Mouse (Mus musculus) lung, embryonic 16.5 days (tissue): ENCODE measurements around the gene Rtbdn. TPM values are rescaled to one million over a fixed set of nuclear protein-coding genes. Genes with fewer than 3 reads are reported as not detected.

Experiments
- ATAC-seq: fragments of 200-750 bp; cut with Nextera tagmentation; 2 replicates; pipeline ENCODE4 v1.8.0; 2017; ENCODE audit warnings: low read depth, mild to moderate bottlenecking, moderate library complexity
- H3K27ac ChIP-seq: fragments of 300-500 bp; sonication (generic); 2 replicates; pipeline ENCODE4 v1.5.1; 2014; ENCODE audit warnings: mild to moderate bottlenecking, control low read depth, low read length
- H3K27me3 ChIP-seq: fragments of 300-500 bp; sonication (generic); 2 replicates; pipeline ENCODE4 v1.6.1; 2014; ENCODE audit warnings: low read depth, low read length, mixed read lengths; ENCODE audit not compliant: control insufficient read depth, insufficient read depth
- H3K36me3 ChIP-seq: fragments of 300-500 bp; sonication (generic); 2 replicates; pipeline ENCODE4 v1.6.1; 2014; ENCODE audit warnings: low read length; ENCODE audit not compliant: control insufficient read depth, insufficient read depth
- H3K4me1 ChIP-seq: fragments of 300-500 bp; sonication (generic); replicated peaks from 2 replicates; pipeline ENCODE4 v1.6.1; 2014; ENCODE audit warnings: low read length, mixed read lengths; ENCODE audit not compliant: control insufficient read depth, insufficient read depth
- H3K4me2 ChIP-seq: fragments of 300-500 bp; sonication (generic); 2 replicates; pipeline ENCODE4 v1.6.1; 2014; ENCODE audit warnings: low read depth, low read length, control low read depth
- H3K4me3 ChIP-seq: fragments of 300-500 bp; sonication (generic); 2 replicates; pipeline ENCODE4 v1.5.1; 2014; ENCODE audit warnings: mild to moderate bottlenecking, low read length, control low read depth
- H3K9ac ChIP-seq: fragments of 300-500 bp; sonication (generic); 2 replicates; pipeline ENCODE4 v1.6.1; 2014; ENCODE audit warnings: low read length, control low read depth
- H3K9me3 ChIP-seq: fragments of 300-500 bp; sonication (generic); 2 replicates; pipeline ENCODE4 v1.6.1; 2016; ENCODE audit warnings: low read length; ENCODE audit not compliant: control insufficient read depth
- WGBS: fragments of 180-500 bp; shearing (Covaris S2); extraction: QIAGEN DNeasy Blood & Tissue Kit; methylation state at CpG from one replicate; pipeline ENCODE4 v1.1.7; 2014; 5-methylcytosine and 5-hydroxymethylcytosine counted together
- polyA plus RNA-seq: library from polyadenylated mRNA; unstranded; fragments of >200 nt; fragmentation: Nextera tagmentation; extraction: Ambion mirVana; gene quantifications from 2 replicates; pipeline ENCODE4 v1.2.1, GENCODE M21; 2015

The Rtbdn gene
- polyA plus RNA-seq, 1 experiment from 2014 or later, result 0.29 TPM

DNA sequence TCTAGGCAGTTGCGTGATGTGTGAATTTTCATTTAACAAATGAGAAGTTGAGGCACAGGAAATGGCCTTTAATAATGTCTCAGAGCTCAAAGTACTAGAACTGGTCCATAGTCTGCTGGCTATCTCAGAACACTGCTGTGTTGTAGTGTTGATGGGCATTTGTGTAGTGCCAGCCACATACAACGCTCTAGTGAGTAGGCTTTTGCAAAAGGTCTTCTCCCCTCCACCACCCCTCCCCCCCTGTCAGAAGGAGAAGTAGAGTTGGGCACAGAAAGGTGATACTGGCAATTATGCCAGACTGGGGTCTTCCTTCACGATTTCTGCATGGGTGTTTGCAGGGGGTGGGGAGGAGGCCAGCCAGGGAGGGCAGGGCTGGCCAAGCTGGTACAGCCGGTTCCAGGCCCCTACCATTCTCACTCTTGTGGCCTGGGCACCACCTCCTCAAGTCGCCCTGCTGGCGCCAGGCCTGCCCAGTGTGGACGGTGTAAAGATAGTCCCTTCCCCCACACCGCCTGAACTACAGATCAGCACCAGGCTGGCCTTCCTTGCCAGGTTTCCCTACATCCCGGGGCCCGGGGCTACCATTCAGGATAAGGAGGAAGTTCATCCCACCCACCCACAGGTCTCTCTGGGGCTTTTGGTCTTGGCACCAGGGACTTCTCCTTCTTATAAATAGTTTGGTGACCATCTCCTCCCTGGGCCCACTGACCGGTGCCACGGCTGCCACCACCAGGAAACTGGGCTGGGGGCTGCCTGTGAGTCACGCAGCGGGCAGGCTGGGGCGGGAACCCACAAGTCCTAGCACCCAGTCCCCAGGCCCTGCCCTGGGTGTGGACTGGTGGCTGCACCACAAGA, 35.1 kb downstream of the Rtbdn start:
- 62% methylated on average over 15 of the region's 15 CpGs for WGBS
- Histone ChIP-seq H3K4me3 (no peak overlapping the region), H3K36me3 (no peaks in the 10 kb centered on the region), H3K4me2 (peak overlapping the region; percentile 5; the same call in 1 of the 2 replicates), H3K9me3 (no peaks in the 10 kb centered on the region), H3K4me1 (peaks cover 77% of the 10 kb centered on the region), H3K9ac (peak overlapping the region; percentile 17), H3K27me3 (no peaks in the 10 kb centered on the region), H3K27ac (peak overlapping the region; percentile 96)
- no peak for ATAC-seq

DNA sequence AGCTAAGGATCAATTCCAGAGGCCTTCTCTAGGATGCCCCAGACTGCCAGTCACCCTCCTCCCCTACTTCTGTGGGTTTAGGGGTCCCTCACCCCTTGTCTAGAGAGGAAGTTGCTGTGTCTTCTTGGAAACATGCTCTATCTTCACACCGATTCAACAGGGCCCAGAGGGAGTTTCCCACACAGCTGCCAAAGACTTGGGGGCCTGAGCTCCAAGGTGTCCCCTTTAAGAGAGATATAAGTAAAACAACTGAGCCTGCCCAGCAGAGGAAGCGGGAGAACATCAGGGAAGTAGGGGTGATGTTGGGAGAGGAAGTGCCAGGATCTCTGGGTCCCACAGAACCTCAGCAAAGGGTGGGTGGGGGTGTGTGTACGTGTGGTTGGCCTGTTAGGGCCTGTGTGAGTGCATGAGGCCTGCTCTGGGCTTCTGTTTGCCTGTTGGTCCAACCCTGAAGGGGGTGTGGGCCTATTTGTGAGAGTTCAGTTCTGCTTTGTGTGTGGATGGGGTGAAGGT, 35.8 kb downstream of the Rtbdn start:
- peaks cover 73% of the 10 kb centered on the region for H3K4me1 ChIP-seq
- H3K4me2 ChIP-seq, result no peak overlapping the region
- peak overlapping the region; percentile 96 for H3K27ac ChIP-seq
- no peak for ATAC-seq
- H3K9me3 ChIP-seq, result no peaks in the 10 kb centered on the region
- H3K27me3 ChIP-seq, result no peaks in the 10 kb centered on the region
- WGBS, result 61% methylated on average over 3 of the region's 3 CpGs
- H3K9ac ChIP-seq, result peak overlapping the region; percentile 17; the same call in 1 of the 2 replicates
- no peak overlapping the region for H3K4me3 ChIP-seq
- no peaks in the 10 kb centered on the region for H3K36me3 ChIP-seq

DNA sequence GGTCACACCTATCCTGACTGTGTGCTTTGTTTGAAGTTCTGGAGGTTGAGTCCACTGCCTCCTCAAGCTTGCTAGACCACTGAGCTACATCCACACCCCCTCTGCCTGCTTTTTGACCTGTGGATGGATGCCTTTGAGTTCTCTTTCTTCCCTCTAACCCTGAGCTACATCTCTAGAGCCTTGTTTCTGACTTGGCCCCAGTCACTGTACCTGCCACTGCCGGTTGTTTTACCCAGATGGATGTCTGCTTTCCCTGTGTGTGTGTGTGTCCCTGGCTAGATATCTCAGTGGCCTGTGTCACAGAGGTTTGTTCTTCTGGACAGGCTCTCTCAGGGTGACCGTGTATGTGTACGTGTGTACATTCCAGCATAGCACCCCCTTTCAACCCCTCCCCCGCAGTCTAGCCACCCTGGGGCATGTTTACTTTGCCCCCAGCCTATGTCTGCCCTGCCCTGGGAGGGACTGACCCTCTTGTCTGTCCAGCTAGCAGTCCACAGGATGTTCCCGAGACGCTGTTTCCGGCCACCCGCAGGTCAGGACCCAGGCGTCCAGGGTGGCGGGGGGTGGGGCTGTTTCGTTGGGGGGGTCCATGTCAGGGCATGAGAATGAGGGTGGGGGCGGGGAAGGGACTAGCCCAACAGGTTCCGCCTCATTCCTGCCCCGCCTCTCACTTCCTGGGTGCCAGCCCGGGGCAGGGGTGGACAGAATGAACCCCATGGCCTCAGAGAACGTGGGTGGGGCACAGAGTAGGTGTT, 37.7 kb downstream of the Rtbdn start:
- Histone ChIP-seq H3K9ac (peak overlapping the region; percentile 61), H3K4me2 (peak overlapping the region; percentile 83), H3K4me1 (peaks cover 64% of the 10 kb centered on the region), H3K27ac (peak overlapping the region; percentile 92), H3K4me3 (peak overlapping the region; percentile 51), H3K36me3 (no peaks in the 10 kb centered on the region), H3K9me3 (no peaks in the 10 kb centered on the region), H3K27me3 (no peaks in the 10 kb centered on the region)
- peak; percentile 7 for ATAC-seq
- 3% methylated on average over 16 of the region's 16 CpGs for WGBS

DNA sequence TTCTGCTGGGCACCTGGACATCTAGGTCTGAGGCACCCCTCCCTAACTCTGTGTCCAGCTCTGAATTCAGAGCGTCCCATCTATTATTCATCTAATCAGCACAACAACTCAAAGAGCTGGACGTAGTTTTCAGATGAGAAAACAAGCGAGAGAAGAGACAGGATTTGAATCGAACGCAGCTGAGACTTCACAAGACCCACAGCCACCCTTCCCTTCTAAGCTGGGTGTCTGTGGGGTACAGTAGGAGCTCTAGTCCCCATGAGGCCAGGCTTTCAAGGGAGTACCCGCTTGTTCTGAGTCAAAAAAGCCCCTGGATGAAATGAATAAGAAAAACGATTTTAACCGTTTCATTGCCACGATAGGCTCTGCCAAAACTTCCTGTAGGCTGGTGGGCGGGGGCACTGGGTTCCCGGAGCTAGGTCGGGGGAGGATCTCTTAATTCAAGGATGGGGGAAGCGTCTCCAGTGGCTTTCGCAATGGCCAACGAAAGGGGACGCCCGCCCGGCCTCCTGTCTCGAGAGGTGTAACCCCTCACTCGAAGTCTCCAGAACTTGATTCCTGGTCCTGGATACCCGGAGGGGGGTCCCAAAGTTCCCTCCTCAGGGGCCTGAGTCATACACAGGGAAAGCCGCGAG, 38.4 kb downstream of the Rtbdn start:
- Histone ChIP-seq H3K9me3 (no peaks in the 10 kb centered on the region), H3K36me3 (no peaks in the 10 kb centered on the region), H3K4me3 (peak overlapping the region; percentile 51), H3K27ac (peak overlapping the region; percentile 92), H3K4me1 (peaks cover 60% of the 10 kb centered on the region), H3K9ac (peak overlapping the region; percentile 61), H3K4me2 (peak overlapping the region; percentile 83), H3K27me3 (no peaks in the 10 kb centered on the region)
- WGBS, result 1% methylated on average over 23 of the region's 23 CpGs
- ATAC-seq, result no peak

DNA sequence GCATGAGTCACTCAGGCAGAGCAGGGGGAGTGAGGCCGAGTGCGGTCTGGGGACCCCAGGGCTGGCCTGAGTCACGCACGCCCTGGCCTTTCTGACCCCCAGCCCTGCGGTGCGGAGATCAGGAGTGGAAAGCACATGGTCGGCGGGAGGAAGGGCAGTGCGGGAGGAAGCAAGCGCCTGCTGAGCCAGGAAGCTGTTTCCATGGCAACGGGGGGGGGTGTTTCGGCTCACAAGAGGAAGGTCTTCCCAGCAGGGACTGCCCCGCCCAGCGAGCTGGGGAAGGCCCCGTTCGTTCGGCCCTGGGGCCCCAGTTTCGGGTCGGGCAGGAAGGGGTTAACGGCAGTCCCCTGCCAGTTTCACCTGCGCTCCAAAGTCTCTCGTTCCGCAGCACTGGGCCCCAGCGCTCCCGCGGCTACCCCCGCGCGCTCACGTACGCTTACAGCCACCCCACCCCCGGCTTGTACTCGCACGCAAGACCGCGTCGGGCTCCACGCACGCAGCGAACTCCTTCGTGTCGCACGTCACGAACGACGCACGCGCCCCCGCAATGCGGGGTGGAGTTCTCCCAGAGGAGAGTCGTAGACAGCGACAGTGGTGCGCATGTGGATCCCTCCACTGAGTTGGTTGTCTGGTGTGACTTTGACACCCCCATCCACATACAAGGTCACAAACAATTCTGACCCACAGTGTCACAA, 39.0 kb downstream of the Rtbdn start:
- ATAC-seq, result peak; percentile 32
- peak overlapping the region; percentile 61 for H3K9ac ChIP-seq
- H3K4me3 ChIP-seq, result peak overlapping the region; percentile 51
- H3K4me1 ChIP-seq, result peaks cover 55% of the 10 kb centered on the region
- H3K27me3 ChIP-seq, result no peaks in the 10 kb centered on the region
- H3K9me3 ChIP-seq, result no peaks in the 10 kb centered on the region
- H3K27ac ChIP-seq, result peak overlapping the region; percentile 92
- H3K36me3 ChIP-seq, result no peaks in the 10 kb centered on the region
- WGBS, result under 1% methylated on average over 53 of the region's 53 CpGs
- H3K4me2 ChIP-seq, result peak overlapping the region; percentile 83

DNA sequence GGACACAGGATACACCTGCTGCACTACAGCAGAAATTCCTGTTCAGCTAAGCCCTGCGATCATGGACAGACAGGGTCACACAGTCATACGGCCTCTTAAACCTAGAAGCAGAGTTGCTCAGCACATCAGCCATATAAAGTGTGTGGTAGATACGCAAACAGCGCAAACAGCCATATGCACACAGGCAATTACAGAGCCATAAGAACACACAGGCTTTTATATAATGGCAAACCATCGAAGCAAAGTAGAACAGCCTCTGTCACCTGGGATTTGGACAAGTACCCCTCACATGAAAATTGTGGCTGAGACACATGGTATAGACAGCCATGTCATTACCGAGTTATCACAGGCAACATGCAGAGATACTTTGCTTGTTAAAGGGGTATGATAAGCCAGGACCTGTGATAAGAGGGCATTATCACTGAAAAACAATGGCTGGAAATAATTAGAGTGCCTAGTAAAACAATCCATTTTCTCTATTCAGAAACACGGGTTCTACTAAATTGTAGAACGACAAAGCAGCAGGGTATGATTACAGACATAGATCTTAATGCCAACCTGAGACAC, 39.7 kb downstream of the Rtbdn start:
- no peak for ATAC-seq
- WGBS, result 35% methylated on average over 8 of the region's 8 CpGs
- H3K4me2 ChIP-seq, result peak overlapping the region; percentile 83
- peak overlapping the region; percentile 61 for H3K9ac ChIP-seq
- H3K36me3 ChIP-seq, result no peaks in the 10 kb centered on the region
- peak overlapping the region; percentile 92 for H3K27ac ChIP-seq
- H3K27me3 ChIP-seq, result no peaks in the 10 kb centered on the region
- peaks cover 53% of the 10 kb centered on the region for H3K4me1 ChIP-seq
- no peaks in the 10 kb centered on the region for H3K9me3 ChIP-seq
- peak overlapping the region; percentile 51 for H3K4me3 ChIP-seq

DNA sequence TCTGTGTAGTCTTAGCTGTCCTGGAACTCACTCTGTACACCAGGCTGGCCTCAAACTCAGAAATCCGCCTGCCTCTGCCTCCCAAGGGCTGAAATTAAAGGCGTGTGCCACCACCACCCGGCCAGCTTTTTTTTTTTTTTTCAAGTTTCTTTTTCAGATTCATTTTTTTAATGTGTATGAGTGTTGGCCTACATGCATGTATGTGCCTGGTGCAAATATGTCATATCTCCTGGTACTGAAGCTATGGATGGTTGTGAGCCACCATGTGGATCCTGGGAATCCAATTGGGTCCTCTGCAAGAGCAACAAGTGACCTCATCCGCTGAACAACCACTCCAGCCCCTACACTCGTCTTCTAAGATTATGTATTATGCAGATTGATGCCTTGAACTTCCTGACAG, 40.6 kb downstream of the Rtbdn start:
- Histone ChIP-seq H3K9ac (no peak overlapping the region), H3K4me1 (peaks cover 43% of the 10 kb centered on the region), H3K4me2 (no peak overlapping the region), H3K27me3 (no peaks in the 10 kb centered on the region), H3K9me3 (no peaks in the 10 kb centered on the region), H3K4me3 (no peak overlapping the region), H3K27ac (no peak overlapping the region), H3K36me3 (no peaks in the 10 kb centered on the region)
- 70% methylated on average over 5 of the region's 5 CpGs for WGBS
- ATAC-seq, result no peak

DNA sequence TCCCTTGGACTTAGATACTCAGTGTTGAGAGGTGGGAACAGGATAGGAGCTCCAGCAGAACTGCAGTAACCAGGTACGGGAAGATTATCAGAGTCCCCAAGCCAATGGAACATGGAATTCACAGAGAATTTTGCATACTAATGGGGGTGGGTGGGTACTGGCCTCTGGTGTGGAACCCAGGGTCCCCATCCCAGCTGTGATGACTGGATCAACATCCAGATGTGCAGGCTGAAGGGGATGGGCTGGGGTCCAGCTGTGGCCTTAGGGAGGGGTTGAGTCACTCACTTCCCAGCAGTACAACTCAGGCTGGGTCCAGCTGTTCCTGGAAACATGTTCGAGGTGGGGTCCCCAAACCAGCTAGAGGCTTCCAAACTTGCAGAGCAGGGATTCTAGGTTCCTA, 41.1 kb downstream of the Rtbdn start:
- H3K9ac ChIP-seq, result no peak overlapping the region
- no peak for ATAC-seq

More for the DNA sequence above, 41.1 kb downstream of the Rtbdn start:
- no peaks in the 10 kb centered on the region for H3K36me3 ChIP-seq
- H3K27ac ChIP-seq, result no peak overlapping the region
- WGBS, result 60% methylated on average over 2 of the region's 2 CpGs
- no peak overlapping the region for H3K4me2 ChIP-seq
- H3K4me3 ChIP-seq, result no peak overlapping the region
- no peaks in the 10 kb centered on the region for H3K27me3 ChIP-seq
- peaks cover 40% of the 10 kb centered on the region for H3K4me1 ChIP-seq
- no peaks in the 10 kb centered on the region for H3K9me3 ChIP-seq
